Mouse (Mus musculus): ENCODE data around the gene Nsrp1.

GRCm38 (mm10) chr11:77089162-77089561 lies 10.9 kb upstream of the Nsrp1 start:
- TF ChIP-seq CTCF (conservative IDR thresholded peaks at IDR 0.05 in 1 of 2, IDR thresholded peaks at IDR 0.05 in 1 of 2; ENCODE audit: low read depth in 2 of 2, low read length in 2 of 2) (no peak), TCF12 (IDR thresholded peaks at IDR 0.05; ENCODE audit: low read depth, low read length) (no peak), MEF2A (IDR thresholded peaks at IDR 0.05; ENCODE audit: borderline replicate concordance, low read depth, low read length) (no peak), POLR2A (IDR thresholded peaks at IDR 0.05; ENCODE audit: low read depth, low read length) (no peak), IRF4 (IDR thresholded peaks at IDR 0.05; ENCODE audit: low read depth, low read length) (no peak), ZNF384 (IDR thresholded peaks at IDR 0.05; ENCODE audit: low read depth, low read length) (no peak), USF2 (conservative IDR thresholded peaks at IDR 0.05; ENCODE audit: low read depth, low read length) (no peak), MXI1 (IDR thresholded peaks at IDR 0.05; ENCODE audit: low read depth, low read length) (no peak), E2F4 (IDR thresholded peaks at IDR 0.05; ENCODE audit: insufficient replicate concordance, low read depth, low read length) (no peak), KAT2A (IDR thresholded peaks at IDR 0.05; ENCODE audit: insufficient replicate concordance, low read length) (no peak), SIN3A (IDR thresholded peaks at IDR 0.05; ENCODE audit: low read length) (no peak)

Measured in CH12.LX (cell line).